Mouse (Mus musculus) midbrain, embryonic 12.5 days (tissue): ENCODE data around the gene Irf2. TPM values are rescaled to one million over a fixed set of nuclear protein-coding genes. Genes with fewer than 3 reads are reported as not detected.

Experiments
- ATAC-seq: fragments of 200-750 bp; cut with Nextera tagmentation; 2 replicates; pipeline ENCODE4 v1.8.0; 2017; ENCODE audit warnings: low read depth, moderate TSS enrichment, moderate library complexity; ENCODE audit not compliant: low FRiP score
- H3K27ac ChIP-seq: fragments of 300-500 bp; sonication (generic); replicated peaks from 2 replicates; pipeline ENCODE4 v1.5.1; 2016; ENCODE audit warnings: mild to moderate bottlenecking
- H3K27me3 ChIP-seq: fragments of 300-500 bp; sonication (generic); 2 replicates; pipeline ENCODE4 v1.6.1; 2016; ENCODE audit warnings: mild to moderate bottlenecking
- H3K36me3 ChIP-seq: fragments of 300-500 bp; sonication (generic); 2 replicates; pipeline ENCODE4 v1.6.1; 2016
- H3K4me1 ChIP-seq: fragments of 300-500 bp; sonication (generic); 2 replicates; pipeline ENCODE4 v1.6.1; 2016
- H3K4me2 ChIP-seq: fragments of 300-500 bp; sonication (generic); replicated peaks from 2 replicates; pipeline ENCODE4 v1.6.1; 2016; ENCODE audit warnings: mild to moderate bottlenecking, moderate library complexity
- H3K4me3 ChIP-seq: fragments of 300-500 bp; sonication (generic); 2 replicates; pipeline ENCODE4 v1.5.1; 2016; ENCODE audit warnings: mild to moderate bottlenecking
- H3K9ac ChIP-seq: fragments of 300-500 bp; sonication (generic); replicated peaks from 2 replicates; pipeline ENCODE4 v1.6.1; 2016; ENCODE audit warnings: mild to moderate bottlenecking, moderate library complexity
- H3K9me3 ChIP-seq: fragments of 300-500 bp; sonication (generic); 2 replicates; pipeline ENCODE4 v1.6.1; 2016; ENCODE audit warnings: mild to moderate bottlenecking
- WGBS: fragments of 180-500 bp; shearing (Covaris S2); methylation state at CpG from one replicate; pipeline ENCODE4 v1.1.7; 2016; 5-methylcytosine and 5-hydroxymethylcytosine counted together
- polyA plus RNA-seq: library from polyadenylated mRNA; unstranded; fragments of >200 nt; fragmentation: Nextera tagmentation; extraction: Ambion mirVana; gene quantifications from 2 replicates; pipeline ENCODE4 v1.2.1, GENCODE M21; 2016

The Irf2 gene
- polyA plus RNA-seq, 1 experiment from 2014 or later = 7.7 TPM

DNA sequence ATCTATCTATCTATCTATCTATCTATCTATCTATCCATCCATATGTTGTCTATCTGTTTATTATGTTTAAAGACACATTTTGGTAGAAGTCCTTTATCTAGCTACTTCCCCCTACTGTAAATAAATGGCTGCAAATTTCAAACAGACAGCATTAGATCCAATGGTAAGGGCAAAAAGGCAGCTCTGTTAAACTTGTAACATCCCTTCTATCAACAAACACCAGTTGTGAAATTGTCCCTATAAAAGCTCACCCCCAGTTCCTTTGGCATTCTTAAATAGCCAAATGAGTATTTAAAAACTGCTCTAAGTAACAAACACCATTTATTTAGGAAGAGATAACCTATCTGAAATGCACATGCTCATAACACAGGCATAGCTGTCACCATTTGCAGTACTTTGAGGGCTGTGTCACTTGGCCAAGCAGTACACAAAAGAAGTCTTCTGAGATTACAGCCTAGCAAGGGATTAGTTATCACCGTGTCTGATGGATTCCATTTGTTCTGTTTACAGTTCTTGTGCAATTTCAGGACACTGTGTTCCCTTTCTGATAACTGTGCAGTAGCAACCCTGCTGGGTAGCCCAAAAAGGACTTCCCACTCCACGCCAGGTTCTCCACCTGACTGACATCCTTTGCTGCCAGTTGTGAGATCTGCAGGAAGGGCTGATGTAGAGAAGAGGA lies 136.2 kb downstream of the Irf2 start:
- no peak overlapping the region for H3K27ac ChIP-seq
- no peak overlapping the region for H3K4me2 ChIP-seq
- H3K9ac ChIP-seq = no peak overlapping the region
- no peaks in the 10 kb centered on the region for H3K27me3 ChIP-seq
- no peak for ATAC-seq
- H3K36me3 ChIP-seq = no peaks in the 10 kb centered on the region
- WGBS = 40% methylated on average over 2 of the region's 2 CpGs
- H3K4me3 ChIP-seq = no peak overlapping the region
- peaks cover 4% of the 10 kb centered on the region for H3K4me1 ChIP-seq
- H3K9me3 ChIP-seq = no peaks in the 10 kb centered on the region

DNA sequence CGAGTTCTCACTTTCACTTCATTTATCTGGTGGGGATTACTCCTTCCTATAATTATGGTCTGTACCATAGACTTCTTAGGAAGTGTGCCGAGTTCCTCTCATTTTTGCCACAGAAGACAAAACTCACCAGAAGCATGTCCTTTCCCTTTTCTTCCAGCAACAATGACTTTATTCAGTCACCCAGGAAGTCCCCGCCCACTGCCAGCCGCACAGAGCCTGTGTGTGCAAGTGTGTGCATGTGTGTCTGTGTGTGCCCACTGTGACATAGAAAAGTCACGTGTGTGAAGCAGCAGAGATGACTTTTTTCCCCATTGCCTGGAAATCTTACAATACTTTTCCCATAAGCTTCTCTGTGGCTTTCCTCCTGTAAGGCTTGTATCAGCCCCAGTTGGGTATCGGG lies 141.8 kb downstream of the Irf2 start:
- Histone ChIP-seq H3K27me3 (no peaks in the 10 kb centered on the region), H3K4me2 (no peak overlapping the region), H3K4me1 (peaks cover 3% of the 10 kb centered on the region; the same call in 1 of the 2 replicates), H3K27ac (no peak overlapping the region), H3K9me3 (no peaks in the 10 kb centered on the region), H3K9ac (no peak overlapping the region), H3K4me3 (no peak overlapping the region), H3K36me3 (no peaks in the 10 kb centered on the region)
- no peak for ATAC-seq
- WGBS = 75% methylated on average over 6 of the region's 6 CpGs

DNA sequence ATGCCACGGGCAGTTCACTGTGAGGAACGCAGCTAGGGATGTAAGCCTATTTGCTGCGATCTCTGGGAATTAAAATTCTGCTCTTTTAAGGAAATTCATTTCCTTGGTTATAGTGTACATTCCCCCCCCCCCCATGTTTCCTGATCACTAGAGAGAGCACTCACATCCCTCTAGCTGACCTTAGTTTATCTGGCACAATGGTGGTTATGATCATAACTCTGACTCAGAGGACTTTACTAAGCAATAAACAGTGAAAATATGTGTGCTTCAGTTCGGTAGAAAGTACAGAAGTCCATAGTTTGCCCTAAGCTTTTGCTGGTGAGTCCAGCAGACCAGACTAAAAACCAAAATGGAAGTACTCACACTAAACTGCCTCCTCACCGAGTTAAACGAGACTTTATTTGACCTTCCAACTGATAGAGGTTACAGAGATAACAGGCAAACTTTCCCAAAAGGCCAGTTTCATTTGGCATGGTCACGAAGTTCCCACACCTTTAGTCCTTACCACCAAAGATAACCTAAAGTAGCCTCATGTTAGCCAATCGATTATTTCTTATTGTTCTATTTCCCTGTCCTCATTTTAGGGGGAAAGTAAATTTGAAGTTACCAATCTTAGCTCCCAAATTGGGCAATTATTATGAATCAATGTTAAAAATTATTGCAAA lies 142.4 kb downstream of the Irf2 start:
- H3K27me3 ChIP-seq = no peaks in the 10 kb centered on the region
- no peaks in the 10 kb centered on the region for H3K36me3 ChIP-seq
- no peak overlapping the region for H3K27ac ChIP-seq
- no peak overlapping the region for H3K4me3 ChIP-seq
- ATAC-seq = no peak
- H3K9me3 ChIP-seq = no peaks in the 10 kb centered on the region
- WGBS = 87% methylated on average over 8 of the region's 8 CpGs
- H3K4me1 ChIP-seq = peaks cover 3% of the 10 kb centered on the region; the same call in 1 of the 2 replicates
- H3K4me2 ChIP-seq = no peak overlapping the region
- no peak overlapping the region for H3K9ac ChIP-seq

- H3K9me3 ChIP-seq = no peaks in the 10 kb centered on the region
- peaks cover 4% of the 10 kb centered on the region; the same call in 1 of the 2 replicates for H3K4me1 ChIP-seq
- H3K4me3 ChIP-seq = no peak overlapping the region
- 47% methylated on average over 5 of the region's 5 CpGs for WGBS
- no peak overlapping the region for H3K27ac ChIP-seq
- no peak for ATAC-seq
- H3K9ac ChIP-seq = no peak overlapping the region
- H3K4me2 ChIP-seq = no peak overlapping the region
- no peaks in the 10 kb centered on the region for H3K27me3 ChIP-seq
- no peaks in the 10 kb centered on the region for H3K36me3 ChIP-seq
Measured at GRCm38 (mm10) chr8:46882743-46883142, 143.2 kb downstream of the Irf2 start.

DNA sequence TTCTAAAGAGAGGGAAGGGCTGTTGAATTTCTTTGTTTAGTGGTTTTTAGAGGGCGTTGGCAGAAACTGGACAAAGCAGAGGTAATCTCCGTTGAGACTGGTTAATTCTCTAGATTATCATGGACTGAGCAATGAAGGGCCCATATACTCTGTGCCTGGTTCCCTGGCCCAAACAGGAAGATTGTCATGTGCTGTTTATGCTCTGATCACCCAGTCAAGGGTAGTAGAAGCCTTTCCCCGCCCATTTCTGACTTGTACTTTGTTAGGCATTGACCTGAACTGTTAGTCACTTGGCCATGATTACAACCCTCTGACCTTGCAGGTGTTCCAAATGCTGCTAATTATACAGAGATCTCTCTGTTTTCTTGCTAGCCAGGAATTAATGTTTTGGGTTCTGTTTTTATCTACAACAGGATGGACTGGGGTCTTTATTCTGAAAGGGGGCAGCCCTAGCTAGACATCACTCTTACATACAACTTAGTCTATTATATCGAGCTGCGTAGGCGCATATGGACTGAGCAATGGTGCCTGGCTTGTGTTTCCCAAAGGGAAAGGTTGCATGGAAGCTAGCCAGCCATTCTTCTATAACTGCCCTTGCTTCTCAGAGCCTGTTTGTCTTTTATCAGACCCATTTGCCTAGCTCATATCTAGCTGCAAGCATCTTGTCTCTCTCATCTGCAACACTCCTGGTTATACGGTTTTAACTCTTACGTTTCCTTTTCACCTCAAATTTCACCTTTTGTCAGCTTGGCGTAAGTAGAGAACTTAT lies 143.9 kb downstream of the Irf2 start:
- WGBS = 82% methylated on average over 9 of the region's 9 CpGs
- ATAC-seq = no peak
- Histone ChIP-seq H3K36me3 (no peaks in the 10 kb centered on the region), H3K27ac (no peak overlapping the region), H3K4me3 (no peak overlapping the region), H3K27me3 (no peaks in the 10 kb centered on the region), H3K9me3 (no peaks in the 10 kb centered on the region), H3K9ac (no peak overlapping the region), H3K4me1 (peaks cover 10% of the 10 kb centered on the region; the same call in 1 of the 2 replicates), H3K4me2 (no peak overlapping the region)

DNA sequence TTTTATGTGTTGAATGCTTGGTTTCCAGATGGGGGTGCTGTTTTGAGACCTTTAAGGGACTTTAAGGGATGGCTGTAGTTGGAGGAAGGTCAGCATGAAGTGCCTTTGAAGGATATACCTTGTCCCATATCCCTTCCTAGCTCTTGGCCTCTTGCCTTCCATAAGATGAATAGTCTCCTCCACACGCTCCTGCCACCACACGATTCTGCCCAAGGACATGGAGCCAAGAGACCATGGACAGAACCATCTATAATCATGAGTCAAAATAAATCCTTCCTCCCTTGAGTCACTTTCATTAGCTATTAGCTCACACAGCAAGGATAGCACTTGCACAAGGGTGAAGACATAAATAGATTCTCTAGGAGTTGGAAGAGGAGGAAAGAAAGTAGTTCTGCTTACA lies 146.3 kb downstream of the Irf2 start:
- Histone ChIP-seq H3K27ac (no peak overlapping the region), H3K36me3 (no peaks in the 10 kb centered on the region), H3K27me3 (no peaks in the 10 kb centered on the region), H3K4me3 (no peak overlapping the region), H3K9ac (no peak overlapping the region), H3K9me3 (no peaks in the 10 kb centered on the region), H3K4me1 (0 out of 2 replicates have a peak, but pooled peaks cover 10% of the 10 kb centered on the region), H3K4me2 (no peak overlapping the region)
- no peak for ATAC-seq
- WGBS = 100% methylated on average over 2 of the region's 2 CpGs

- Histone ChIP-seq H3K27me3 (no peaks in the 10 kb centered on the region), H3K4me2 (no peak overlapping the region), H3K27ac (no peak overlapping the region), H3K4me1 (0 out of 2 replicates have a peak, but pooled peaks cover 10% of the 10 kb centered on the region), H3K9me3 (no peaks in the 10 kb centered on the region), H3K4me3 (no peak overlapping the region), H3K36me3 (no peaks in the 10 kb centered on the region), H3K9ac (no peak overlapping the region)
- WGBS = 100% methylated on average over 1 of the region's 1 CpGs
- ATAC-seq = no peak
Measured at GRCm38 (mm10) chr8:46886216-46886615, 146.7 kb downstream of the Irf2 start.

GRCm38 (mm10) chr8:46887396-46887795 lies 147.9 kb downstream of the Irf2 start:
- H3K4me3 ChIP-seq = no peak overlapping the region
- ATAC-seq = no peak
- no peaks in the 10 kb centered on the region for H3K36me3 ChIP-seq
- H3K27ac ChIP-seq = no peak overlapping the region
- H3K27me3 ChIP-seq = no peaks in the 10 kb centered on the region
- WGBS = 73% methylated on average over 6 of the region's 6 CpGs
- no peak overlapping the region for H3K4me2 ChIP-seq
- no peaks in the 10 kb centered on the region for H3K9me3 ChIP-seq
- H3K9ac ChIP-seq = no peak overlapping the region
- H3K4me1 ChIP-seq = 0 out of 2 replicates have a peak, but pooled peaks cover 6% of the 10 kb centered on the region

DNA sequence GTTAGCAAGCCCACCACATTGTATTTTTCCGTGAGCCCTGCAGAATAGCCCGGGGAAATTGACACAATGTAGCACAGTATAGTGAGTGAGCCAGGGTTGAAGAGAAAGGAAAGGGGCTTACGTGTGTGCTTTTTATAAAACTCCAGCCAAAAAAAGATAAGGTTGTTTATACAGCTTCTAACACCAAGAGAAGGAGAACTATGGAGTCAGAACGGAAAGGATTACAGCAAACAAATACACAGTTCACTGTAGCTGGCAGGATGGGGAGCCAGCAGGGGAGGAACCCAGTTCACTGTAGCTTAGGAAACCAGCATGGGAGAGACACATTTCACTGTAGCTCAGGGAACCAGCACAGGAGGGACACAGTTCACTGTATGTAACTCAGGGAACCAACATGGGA lies 149.0 kb downstream of the Irf2 start:
- Histone ChIP-seq H3K36me3 (no peaks in the 10 kb centered on the region), H3K4me3 (no peak overlapping the region), H3K9ac (no peak overlapping the region), H3K4me1 (0 out of 2 replicates have a peak, but pooled peaks cover 6% of the 10 kb centered on the region), H3K4me2 (no peak overlapping the region), H3K27me3 (no peaks in the 10 kb centered on the region), H3K27ac (no peak overlapping the region), H3K9me3 (no peaks in the 10 kb centered on the region)
- 71% methylated on average over 4 of the region's 4 CpGs for WGBS
- ATAC-seq = no peak

GRCm38 (mm10) chr8:46890241-46890640 lies 150.7 kb downstream of the Irf2 start:
- Histone ChIP-seq H3K27ac (no peak overlapping the region), H3K9me3 (no peaks in the 10 kb centered on the region), H3K4me3 (no peak overlapping the region), H3K4me1 (0 out of 2 replicates have a peak, but pooled peaks cover 6% of the 10 kb centered on the region), H3K27me3 (no peaks in the 10 kb centered on the region), H3K9ac (no peak overlapping the region), H3K36me3 (no peaks in the 10 kb centered on the region), H3K4me2 (no peak overlapping the region)
- no peak for ATAC-seq
- WGBS = 83% methylated on average over 4 of the region's 4 CpGs

- no peak for ATAC-seq
- H3K4me1 ChIP-seq = 0 out of 2 replicates have a peak, but pooled peaks cover 6% of the 10 kb centered on the region
- H3K27me3 ChIP-seq = no peaks in the 10 kb centered on the region
- no peaks in the 10 kb centered on the region for H3K36me3 ChIP-seq
- no peaks in the 10 kb centered on the region for H3K9me3 ChIP-seq
- no peak overlapping the region for H3K9ac ChIP-seq
- 77% methylated on average over 22 of the region's 22 CpGs for WGBS
- H3K27ac ChIP-seq = no peak overlapping the region
- H3K4me3 ChIP-seq = no peak overlapping the region
- no peak overlapping the region for H3K4me2 ChIP-seq
Measured at GRCm38 (mm10) chr8:46892511-46893273, 153.2 kb downstream of the Irf2 start.
